Comparison of ENCODE assay signal across 35 mouse cellular contexts in the genomic region with DNA sequence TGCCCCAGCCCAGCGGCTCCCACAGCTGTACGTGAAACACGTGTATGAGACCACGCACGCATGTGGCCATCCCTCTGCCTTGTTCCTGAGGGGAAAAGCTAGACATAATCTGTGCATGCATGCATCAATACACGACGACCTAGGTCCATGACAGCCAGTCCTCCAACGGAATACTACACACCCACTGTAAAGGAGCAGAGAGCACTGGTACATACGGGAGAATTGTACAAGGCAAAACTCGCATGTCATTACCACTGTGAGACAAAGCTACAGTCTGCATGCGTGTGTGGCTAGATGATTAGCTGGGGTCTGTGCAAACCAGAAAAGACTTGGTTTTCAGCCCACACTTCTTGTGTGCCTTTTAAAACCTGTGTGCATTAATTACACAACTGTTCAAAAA. TPM values are rescaled to one million over a fixed set of nuclear protein-coding genes. Genes with fewer than 3 reads are reported as not detected.
A peak's percentile ranks its signal among the peaks of the same experiment; 100 is the strongest.
DNase-seq lines count a peak whose midpoint lies in the region; ATAC-seq lines count a peak whose summit lies in the region.
"Had no signal": no experiment of that assay in that cellular context is flagged by ENCODE, and none has a peak within 500 bp of the region (broad histone marks: within the 10 kb centered on the region; RNA-seq: fewer than 3 reads in every experiment).

No protein-coding gene starts in this region.

- no peak for DNase-seq in heart, embryonic 10.5 days (ENCODE audit: low spot score)
- no peak for DNase-seq in heart, adult 18-20 months
- peak; percentile 13 for DNase-seq in R1 (ENCODE audit: low read depth, low spot score)
- DNase-seq in ovary, adult 18-20 months (ENCODE audit: low spot score), result no peak
- DNase-seq: adrenal gland, adult 8-10 months; adrenal gland, postnatal 25 days; cerebellum, adult 11-12 months; cerebellum, adult 8-10 months; cerebellum, postnatal 10 days; cerebellum, postnatal 36 days; embryo, embryonic 11 days; forebrain, postnatal 0 days; gastrocnemius, adult 2 months; gastrocnemius, postnatal 14 days; heart, adult 2 months; heart, postnatal 36 days had no signal

- no peak for ATAC-seq in heart, embryonic 11.5 days (replicated peaks; ENCODE audit: insufficient number of reproducible peaks, low FRiP score, low TSS enrichment)
- no peak for ATAC-seq in heart, embryonic 14.5 days (ENCODE audit: insufficient number of reproducible peaks, insufficient read depth, low FRiP score, low read depth)
- ATAC-seq: activated CD4-positive, CD25-positive, alpha-beta regulatory T cell, adult 4 months; CD4-positive, CD25-positive, alpha-beta regulatory T cell, adult 4 months; forebrain, postnatal 0 days; intestine, postnatal 0 days had no signal

- H3K27me3 ChIP-seq in heart, embryonic 11.5 days (ENCODE audit: control insufficient read depth, insufficient read depth, low read length), result no peaks in the 10 kb centered on the region
- no peaks in the 10 kb centered on the region for H3K27me3 ChIP-seq in heart, embryonic 10.5 days (ENCODE audit: insufficient read depth, poor library complexity, severe bottlenecking)
- H3K27me3 ChIP-seq in heart, embryonic 14.5 days (ENCODE audit: control insufficient read depth, insufficient read depth, low read length), result no peaks in the 10 kb centered on the region
- H3K27me3 ChIP-seq: embryonic facial prominence, embryonic 13.5 days; forebrain, embryonic 12.5 days; hindbrain, embryonic 13.5 days had no signal

- no peak overlapping the region for H3K27ac ChIP-seq in heart, embryonic 11.5 days (ENCODE audit: low read depth, low read length)
- no peak overlapping the region for H3K27ac ChIP-seq in heart, embryonic 10.5 days
- no peak overlapping the region; a peak in 1 of 4 replicates for H3K27ac ChIP-seq in heart, embryonic 14.5 days (replicated peaks in 1 of 2; ENCODE audit: control insufficient read depth in 1 of 2, insufficient read depth in 1 of 2, low read depth in 2 of 2, low read length in 2 of 2)
- H3K27ac ChIP-seq: embryonic facial prominence, embryonic 10.5 days; embryonic facial prominence, embryonic 13.5 days; forebrain, embryonic 12.5 days; gastrocnemius, adult 2 months; heart, adult 2 months; hindbrain, embryonic 10.5 days; hindbrain, embryonic 13.5 days had no signal

- no peaks in the 10 kb centered on the region for H3K9me3 ChIP-seq in heart, embryonic 11.5 days (replicated peaks; ENCODE audit: control insufficient read depth, low read length)
- no peaks in the 10 kb centered on the region for H3K9me3 ChIP-seq in heart, embryonic 10.5 days
- no peaks in the 10 kb centered on the region for H3K9me3 ChIP-seq in heart, embryonic 14.5 days (ENCODE audit: control insufficient read depth, low read length)
- H3K9me3 ChIP-seq: embryonic facial prominence, embryonic 10.5 days; embryonic facial prominence, embryonic 13.5 days; forebrain, embryonic 12.5 days; hindbrain, embryonic 10.5 days; hindbrain, embryonic 13.5 days had no signal

- H3K4me1 ChIP-seq in heart, embryonic 11.5 days (ENCODE audit: control insufficient read depth, insufficient read depth, low read length), result peaks cover 59% of the 10 kb centered on the region
- H3K4me1 ChIP-seq in heart, embryonic 10.5 days, result peaks cover 71% of the 10 kb centered on the region
- peaks cover 24 to 73% of the 10 kb centered on the region in 2 experiments for H3K4me1 ChIP-seq in heart, embryonic 14.5 days (ENCODE audit: control insufficient read depth in 2 of 2, insufficient read depth in 2 of 2, low read length in 2 of 2)

- 88% methylated on average over 11 of the region's 11 CpGs for WGBS in heart, embryonic 11.5 days (ENCODE audit: insufficient replicate concordance)
- 89% methylated on average over 11 of the region's 11 CpGs for WGBS in heart, embryonic 10.5 days
- 90% methylated on average over 11 of the region's 11 CpGs for WGBS in heart, embryonic 14.5 days

- no peak overlapping the region for H3K4me3 ChIP-seq in heart, embryonic 11.5 days (ENCODE audit: low read depth, low read length)
- H3K4me3 ChIP-seq in heart, embryonic 10.5 days, result no peak overlapping the region
- H3K4me3 ChIP-seq in heart, embryonic 14.5 days (ENCODE audit: control insufficient read depth in 1 of 2, insufficient read depth in 1 of 2, low read depth in 1 of 2, low read length in 2 of 2), result no peak overlapping the region
- H3K4me3 ChIP-seq: embryonic facial prominence, embryonic 10.5 days; embryonic facial prominence, embryonic 13.5 days; erythroblast, embryonic 14.5 days; forebrain, embryonic 12.5 days; gastrocnemius, adult 2 months; heart, adult 2 months; hindbrain, embryonic 10.5 days; hindbrain, embryonic 13.5 days had no signal

- no peak overlapping the region for H3K9ac ChIP-seq in heart, embryonic 11.5 days (ENCODE audit: low read depth, low read length)
- H3K9ac ChIP-seq in heart, embryonic 14.5 days (ENCODE audit: low read length), result no peak overlapping the region
- H3K9ac ChIP-seq: embryonic facial prominence, embryonic 13.5 days; forebrain, embryonic 12.5 days; forebrain, postnatal 0 days; hindbrain, embryonic 13.5 days had no signal

- H3K36me3 ChIP-seq in heart, embryonic 11.5 days (ENCODE audit: control insufficient read depth, insufficient read depth, low read length), result 0 out of 2 replicates have a peak, but pooled peaks cover 5% of the 10 kb centered on the region
- H3K36me3 ChIP-seq in heart, embryonic 10.5 days, result peaks cover 3% of the 10 kb centered on the region; the same call in 1 of the 2 replicates
- H3K36me3 ChIP-seq in heart, embryonic 14.5 days (ENCODE audit: control insufficient read depth, insufficient read depth, low read length), result no peaks in the 10 kb centered on the region; the same call in 1 of the 2 replicates
- H3K36me3 ChIP-seq: forebrain, embryonic 12.5 days; hindbrain, embryonic 13.5 days had no signal

- 0 out of 2 replicates have a peak overlapping the region, but pooled peaks have one; percentile 15 for H3K4me2 ChIP-seq in heart, embryonic 11.5 days
- peak overlapping the region; percentile 53; the same call in 1 of the 2 replicates for H3K4me2 ChIP-seq in heart, embryonic 14.5 days (ENCODE audit: low read length)
- H3K4me2 ChIP-seq: embryonic facial prominence, embryonic 13.5 days; forebrain, embryonic 12.5 days; hindbrain, embryonic 13.5 days had no signal

RNA-seq across cellular contexts. Expression of a gene that starts 44.6 kb away (rescaled TPM):
- polyA plus RNA-seq in heart, embryonic 11.5 days (2014; fragmentation: Nextera tagmentation; extraction: Ambion mirVana), result not detected in 2 replicates
- polyA plus RNA-seq in heart, embryonic 10.5 days (2016; fragmentation: Nextera tagmentation; extraction: Ambion mirVana), result not detected in 2 replicates
- polyA plus RNA-seq in heart, embryonic 14.5 days (2014; fragmentation: Nextera tagmentation; extraction: Ambion mirVana), result not detected in 2 replicates
- total RNA-seq in heart, adult 18-20 months (2021), result not detected
- total RNA-seq: adrenal gland, adult 8-10 months; adrenal gland, postnatal 25 days; forebrain, postnatal 0 days; gastrocnemius, adult 2 months; gastrocnemius, postnatal 14 days; gastrocnemius, postnatal 4 days; heart, adult 2 months; heart, postnatal 36 days; MEL had no signal
- polyA plus RNA-seq: activated CD4-positive, CD25-positive, alpha-beta regulatory T cell, adult 4 months; brain, embryonic 14.5 days; CD4-positive, CD25-positive, alpha-beta regulatory T cell, adult 4 months; cortical plate, adult 2 months; embryonic facial prominence, embryonic 10.5 days; embryonic facial prominence, embryonic 13.5 days; erythroblast, embryonic 14.5 days; forebrain, postnatal 0 days; frontal cortex, adult 2 months; heart, adult 2 months; heart, postnatal 0 days; hindbrain, embryonic 10.5 days; hindbrain, embryonic 13.5 days; intestine, embryonic 14.5 days; intestine, postnatal 0 days; kidney, adult 2 months had no signal

RNA-seq across cellular contexts. Expression of a gene that starts 52.5 kb away (rescaled TPM):
- 11.8 and 12.9 TPM in 2 replicates for polyA plus RNA-seq in heart, embryonic 11.5 days (2014; fragmentation: Nextera tagmentation; extraction: Ambion mirVana)
- 9.4 and 11.1 TPM in 2 replicates for polyA plus RNA-seq in heart, embryonic 10.5 days (2016; fragmentation: Nextera tagmentation; extraction: Ambion mirVana)
- polyA plus RNA-seq in heart, embryonic 14.5 days (2014; fragmentation: Nextera tagmentation; extraction: Ambion mirVana), result 12.5 and 12.6 TPM in 2 replicates
- 10 to 100 TPM; 13.5 to 14.0 TPM for total RNA-seq in heart, adult 18-20 months (2021)
- total RNA-seq: MEL had no signal
- polyA plus RNA-seq: erythroblast, embryonic 14.5 days had no signal

RNA-seq across cellular contexts. Expression of a gene that starts 52.6 kb away (rescaled TPM):
- polyA plus RNA-seq in heart, embryonic 11.5 days (2014; fragmentation: Nextera tagmentation; extraction: Ambion mirVana), result 8.4 and 8.6 TPM in 2 replicates
- polyA plus RNA-seq in heart, embryonic 10.5 days (2016; fragmentation: Nextera tagmentation; extraction: Ambion mirVana), result 5.8 and 8.2 TPM in 2 replicates
- 6.1 and 7.5 TPM in 2 replicates for polyA plus RNA-seq in heart, embryonic 14.5 days (2014; fragmentation: Nextera tagmentation; extraction: Ambion mirVana)
- 1 to 10 TPM; 3.4 to 4.2 TPM for total RNA-seq in heart, adult 18-20 months (2021)
- total RNA-seq: MEL had no signal
- polyA plus RNA-seq: CD4-positive, CD25-positive, alpha-beta regulatory T cell, adult 4 months; erythroblast, embryonic 14.5 days had no signal
